Mouse (Mus musculus): Measurements from ENCODE around the gene Pkd1l1. TPM values are rescaled to one million over a fixed set of nuclear protein-coding genes. Genes with fewer than 3 reads are reported as not detected.
A peak's percentile ranks its signal among the peaks of the same experiment; 100 is the strongest.

Gene Pkd1l1
- polyA plus RNA-seq, 1 experiment from 2014 or later, result 0.19 TPM

- Histone ChIP-seq H3K9me3 (ENCODE audit: control insufficient read depth, low read length) (no peaks in the 10 kb centered on the region), H3K27ac (replicated peaks) (no peak overlapping the region), H3K4me3 (ENCODE audit: low read depth, low read length) (no peak overlapping the region), H3K9ac (ENCODE audit: low read length) (no peak overlapping the region), H3K27me3 (ENCODE audit: control insufficient read depth, insufficient read depth, low read length) (no peaks in the 10 kb centered on the region), H3K4me2 (replicated peaks; ENCODE audit: low read depth) (no peak overlapping the region), H3K4me1 (replicated peaks; ENCODE audit: control insufficient read depth, insufficient read depth) (no peaks in the 10 kb centered on the region), H3K36me3 (ENCODE audit: control insufficient read depth, insufficient read depth, low read length) (no peaks in the 10 kb centered on the region)
- ATAC-seq (ENCODE audit: low FRiP score, low TSS enrichment) (no peak), DNase-seq (ENCODE audit: low spot score) (peak; percentile 30)
- TF ChIP-seq EP300 (optimal IDR thresholded peaks at IDR 0.05) (no peak), CTCF (IDR thresholded peaks at IDR 0.05; ENCODE audit: low read depth) (peak; percentile 78)
- 0% methylated on average over 1 of the region's 1 CpGs for WGBS
Measured at GRCm38 (mm10) chr11:8955678-8956077, 17.4 kb downstream of the Pkd1l1 start.

DNA sequence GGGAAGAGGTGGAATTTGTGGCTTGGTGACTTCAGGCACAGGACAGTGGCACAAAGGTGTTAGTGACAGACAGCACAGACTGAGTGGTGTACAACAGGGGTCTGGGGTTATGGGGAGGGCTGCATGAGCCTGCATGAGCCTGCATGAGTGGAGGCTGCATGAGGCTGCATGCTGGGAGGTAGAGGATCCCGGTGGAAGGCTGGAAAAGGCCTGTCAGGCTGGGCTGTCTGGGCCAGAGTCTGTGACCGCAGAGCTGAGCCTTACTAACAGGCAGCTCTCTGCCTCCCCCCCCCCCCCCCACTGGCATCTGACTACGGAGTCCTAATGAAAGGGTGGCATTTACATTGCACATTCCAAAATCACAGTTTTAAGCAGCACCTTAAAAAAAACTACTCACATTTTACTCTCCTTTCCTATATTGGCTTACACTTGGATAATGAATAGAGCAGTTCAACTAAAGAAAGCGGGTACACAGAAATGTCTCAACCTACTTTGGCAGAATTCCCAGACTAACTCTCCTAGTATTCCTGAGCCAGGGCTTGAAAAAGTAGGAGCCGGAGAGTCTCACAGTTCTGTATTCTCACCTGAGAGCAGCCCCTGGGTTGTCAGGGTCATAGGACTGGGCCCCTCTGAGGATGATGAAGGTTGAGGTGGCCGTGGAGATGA, 23.2 kb downstream of the Pkd1l1 start:
- Histone ChIP-seq H3K4me1 (replicated peaks; ENCODE audit: control insufficient read depth, insufficient read depth) (no peaks in the 10 kb centered on the region), H3K27me3 (ENCODE audit: control insufficient read depth, insufficient read depth, low read length) (no peaks in the 10 kb centered on the region), H3K4me2 (replicated peaks; ENCODE audit: low read depth) (no peak overlapping the region), H3K9ac (ENCODE audit: low read length) (no peak overlapping the region), H3K4me3 (ENCODE audit: low read depth, low read length) (no peak overlapping the region), H3K27ac (replicated peaks) (no peak overlapping the region), H3K9me3 (ENCODE audit: control insufficient read depth, low read length) (no peaks in the 10 kb centered on the region), H3K36me3 (ENCODE audit: control insufficient read depth, insufficient read depth, low read length) (no peaks in the 10 kb centered on the region)
- TF ChIP-seq CTCF (IDR thresholded peaks at IDR 0.05; ENCODE audit: low read depth), result no peak
- TF ChIP-seq EP300 (optimal IDR thresholded peaks at IDR 0.05), result no peak
- ATAC-seq (ENCODE audit: low FRiP score, low TSS enrichment) (peak; percentile 35; the same call in 1 of the 2 replicates), DNase-seq (ENCODE audit: low spot score) (no peak)
- WGBS, result 40% methylated on average over 5 of the region's 6 CpGs

GRCm38 (mm10) chr11:8948871-8949270, 24.2 kb downstream of the Pkd1l1 start:
- no peak overlapping the region for H3K27ac ChIP-seq (replicated peaks)
- no peaks in the 10 kb centered on the region for H3K27me3 ChIP-seq (ENCODE audit: control insufficient read depth, insufficient read depth, low read length)
- DNase-seq (ENCODE audit: low spot score) (no peak), ATAC-seq (ENCODE audit: low FRiP score, low TSS enrichment) (no peak)
- WGBS, result 79% methylated on average over 3 of the region's 3 CpGs
- H3K4me3 ChIP-seq (ENCODE audit: low read depth, low read length), result no peak overlapping the region
- TF ChIP-seq EP300 (optimal IDR thresholded peaks at IDR 0.05) (no peak), CTCF (IDR thresholded peaks at IDR 0.05; ENCODE audit: low read depth) (no peak)
- no peaks in the 10 kb centered on the region for H3K36me3 ChIP-seq (ENCODE audit: control insufficient read depth, insufficient read depth, low read length)
- no peak overlapping the region for H3K9ac ChIP-seq (ENCODE audit: low read length)
- H3K9me3 ChIP-seq (ENCODE audit: control insufficient read depth, low read length), result no peaks in the 10 kb centered on the region
- H3K4me2 ChIP-seq (replicated peaks; ENCODE audit: low read depth), result no peak overlapping the region
- H3K4me1 ChIP-seq (replicated peaks; ENCODE audit: control insufficient read depth, insufficient read depth), result no peaks in the 10 kb centered on the region

- Histone ChIP-seq H3K4me2 (replicated peaks; ENCODE audit: low read depth) (no peak overlapping the region), H3K9ac (ENCODE audit: low read length) (no peak overlapping the region), H3K36me3 (ENCODE audit: control insufficient read depth, insufficient read depth, low read length) (no peaks in the 10 kb centered on the region), H3K27ac (replicated peaks) (no peak overlapping the region), H3K4me1 (replicated peaks; ENCODE audit: control insufficient read depth, insufficient read depth) (no peaks in the 10 kb centered on the region), H3K27me3 (ENCODE audit: control insufficient read depth, insufficient read depth, low read length) (no peaks in the 10 kb centered on the region), H3K9me3 (ENCODE audit: control insufficient read depth, low read length) (no peaks in the 10 kb centered on the region), H3K4me3 (ENCODE audit: low read depth, low read length) (no peak overlapping the region)
- ATAC-seq (ENCODE audit: low FRiP score, low TSS enrichment) (no peak), DNase-seq (ENCODE audit: low spot score) (no peak)
- no peak for TF ChIP-seq EP300 (optimal IDR thresholded peaks at IDR 0.05)
- no peak for TF ChIP-seq CTCF (IDR thresholded peaks at IDR 0.05; ENCODE audit: low read depth)
- 68% methylated on average over 4 of the region's 4 CpGs for WGBS
Measured at GRCm38 (mm10) chr11:8944114-8944513, 29.0 kb downstream of the Pkd1l1 start.

- DNase-seq (ENCODE audit: low spot score), result no peak
- H3K4me1 ChIP-seq (replicated peaks; ENCODE audit: control insufficient read depth, insufficient read depth), result no peaks in the 10 kb centered on the region
- ATAC-seq (ENCODE audit: low FRiP score, low TSS enrichment), result no peak
- TF ChIP-seq EP300 (optimal IDR thresholded peaks at IDR 0.05) (no peak), CTCF (IDR thresholded peaks at IDR 0.05; ENCODE audit: low read depth) (no peak)
- no peaks in the 10 kb centered on the region for H3K27me3 ChIP-seq (ENCODE audit: control insufficient read depth, insufficient read depth, low read length)
- WGBS, result 52% methylated on average over 2 of the region's 2 CpGs
- H3K4me3 ChIP-seq (ENCODE audit: low read depth, low read length), result no peak overlapping the region
- H3K36me3 ChIP-seq (ENCODE audit: control insufficient read depth, insufficient read depth, low read length), result no peaks in the 10 kb centered on the region
- no peak overlapping the region for H3K27ac ChIP-seq (replicated peaks)
- no peak overlapping the region for H3K4me2 ChIP-seq (replicated peaks; ENCODE audit: low read depth)
- no peak overlapping the region for H3K9ac ChIP-seq (ENCODE audit: low read length)
- H3K9me3 ChIP-seq (ENCODE audit: control insufficient read depth, low read length), result no peaks in the 10 kb centered on the region
Measured at GRCm38 (mm10) chr11:8942446-8942845, 30.6 kb downstream of the Pkd1l1 start.

DNA sequence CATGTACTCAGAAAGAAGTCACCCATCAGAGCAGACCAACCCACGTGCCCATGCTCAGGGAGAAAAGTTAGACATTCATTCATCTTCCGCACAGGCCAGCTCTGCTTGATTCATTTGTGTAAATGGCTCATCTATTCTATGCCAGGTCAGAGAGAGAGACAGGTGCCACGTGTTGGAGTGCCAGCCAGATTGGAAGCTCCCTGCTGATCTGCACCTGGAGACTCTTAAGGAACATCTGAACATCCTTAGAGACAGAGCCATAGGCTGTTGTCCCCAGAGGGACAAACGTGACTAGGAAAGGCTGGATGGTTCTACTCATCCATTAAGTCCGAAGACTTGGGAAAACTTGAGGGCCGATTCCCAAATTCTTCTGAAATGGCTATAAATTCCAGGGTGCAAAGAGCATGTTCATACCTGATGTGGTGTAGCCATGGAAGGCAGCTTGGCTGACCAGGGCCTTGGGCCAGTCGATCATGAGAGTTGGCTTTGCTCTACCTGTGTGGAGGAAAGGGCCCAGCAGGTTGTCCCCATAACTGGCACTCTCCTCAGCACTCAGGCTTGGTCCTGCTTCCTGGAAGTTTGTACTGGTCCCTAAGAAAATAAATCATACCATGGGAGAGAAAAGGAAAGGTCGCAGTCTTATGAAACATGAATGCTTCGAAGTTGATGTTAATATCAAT, 36.5 kb downstream of the Pkd1l1 start:
- TF ChIP-seq EP300 (optimal IDR thresholded peaks at IDR 0.05) (no peak), CTCF (IDR thresholded peaks at IDR 0.05; ENCODE audit: low read depth) (no peak)
- ATAC-seq (ENCODE audit: low FRiP score, low TSS enrichment), result no peak
- WGBS, result 85% methylated on average over 9 of the region's 9 CpGs

More for the DNA sequence above, 36.5 kb downstream of the Pkd1l1 start:
- Histone ChIP-seq H3K36me3 (ENCODE audit: control insufficient read depth, insufficient read depth, low read length) (no peaks in the 10 kb centered on the region), H3K4me1 (replicated peaks; ENCODE audit: control insufficient read depth, insufficient read depth) (no peaks in the 10 kb centered on the region), H3K4me3 (ENCODE audit: low read depth, low read length) (no peak overlapping the region), H3K9ac (ENCODE audit: low read length) (no peak overlapping the region), H3K4me2 (replicated peaks; ENCODE audit: low read depth) (no peak overlapping the region), H3K9me3 (ENCODE audit: control insufficient read depth, low read length) (no peaks in the 10 kb centered on the region), H3K27me3 (ENCODE audit: control insufficient read depth, insufficient read depth, low read length) (no peaks in the 10 kb centered on the region), H3K27ac (replicated peaks) (no peak overlapping the region)
- no peak for DNase-seq (ENCODE audit: low spot score)
